Mouse (Mus musculus): ENCODE data around the gene Pdlim5.
"Not testable (repeated sequence)": the region's sequence is repeated elsewhere in the genome, so short reads cannot be mapped to it uniquely, and the experiment has no call there.

The Pdlim5 gene

GRCm38 (mm10) chr3:142274993-142275392, 120.5 kb downstream of the Pdlim5 start:
- DNase-seq (ENCODE audit: low spot score), result no peak

GRCm38 (mm10) chr3:142274451-142274850, 121.0 kb downstream of the Pdlim5 start:
- DNase-seq (ENCODE audit: low spot score), result no peak

GRCm38 (mm10) chr3:142273265-142273664, 122.2 kb downstream of the Pdlim5 start:
- no peak for DNase-seq (ENCODE audit: low spot score)

- DNase-seq (ENCODE audit: low spot score), result no peak
Observed at GRCm38 (mm10) chr3:142256371-142256770, 139.1 kb downstream of the Pdlim5 start.

- DNase-seq (ENCODE audit: low spot score), result no peak
Observed at GRCm38 (mm10) chr3:142252086-142252485, 143.4 kb downstream of the Pdlim5 start.

- no peak for DNase-seq (ENCODE audit: low spot score)
Observed at GRCm38 (mm10) chr3:142249458-142249857, 146.0 kb downstream of the Pdlim5 start.

- DNase-seq (ENCODE audit: low spot score), result no peak
Observed at GRCm38 (mm10) chr3:142243263-142243662, 152.2 kb downstream of the Pdlim5 start.

GRCm38 (mm10) chr3:142239298-142239697, 156.2 kb downstream of the Pdlim5 start:
- no peak for DNase-seq (ENCODE audit: low spot score)

- no peak for DNase-seq (ENCODE audit: low spot score)
Observed at GRCm38 (mm10) chr3:142238260-142239046, 157.0 kb downstream of the Pdlim5 start.

GRCm38 (mm10) chr3:142237621-142238020, 157.9 kb downstream of the Pdlim5 start:
- DNase-seq (ENCODE audit: low spot score), result no peak

GRCm38 (mm10) chr3:142233606-142234465, 161.7 kb downstream of the Pdlim5 start:
- no peak for DNase-seq (ENCODE audit: low spot score)

- DNase-seq (ENCODE audit: low spot score), result no peak
Observed at GRCm38 (mm10) chr3:142228665-142229064, 166.8 kb downstream of the Pdlim5 start.

- DNase-seq (ENCODE audit: low spot score), result no peak
Observed at GRCm38 (mm10) chr3:142222471-142223103, 172.9 kb downstream of the Pdlim5 start.

GRCm38 (mm10) chr3:142219910-142220309, 175.6 kb downstream of the Pdlim5 start:
- DNase-seq (ENCODE audit: low spot score), result no peak

- DNase-seq (ENCODE audit: low spot score), result no peak
Observed at GRCm38 (mm10) chr3:142212821-142213220, 182.7 kb downstream of the Pdlim5 start.

GRCm38 (mm10) chr3:142212186-142212585, 183.3 kb downstream of the Pdlim5 start:
- DNase-seq (ENCODE audit: low spot score), result no peak

GRCm38 (mm10) chr3:142209981-142210380, 185.5 kb downstream of the Pdlim5 start:
- no peak for DNase-seq (ENCODE audit: low spot score)

- DNase-seq (ENCODE audit: low spot score), result no peak
Observed at GRCm38 (mm10) chr3:142209057-142209456, 186.4 kb downstream of the Pdlim5 start.

- no peak for DNase-seq (ENCODE audit: low spot score)
Observed at GRCm38 (mm10) chr3:142207488-142207887, 188.0 kb downstream of the Pdlim5 start.

- no peak for DNase-seq (ENCODE audit: low spot score)
Observed at GRCm38 (mm10) chr3:142206316-142206715, 189.2 kb downstream of the Pdlim5 start.

GRCm38 (mm10) chr3:142196142-142196541, 199.4 kb downstream of the Pdlim5 start:
- DNase-seq (ENCODE audit: low spot score), result no peak

GRCm38 (mm10) chr3:142191627-142192026, 203.9 kb downstream of the Pdlim5 start:
- not testable (repeated sequence) for DNase-seq (ENCODE audit: low spot score)

Data from ovary, postnatal 36 days (tissue).